Mouse (Mus musculus) neural tube, embryonic 15.5 days (tissue): Measurements from ENCODE around the gene Ank2. TPM values are rescaled to one million over a fixed set of nuclear protein-coding genes. Genes with fewer than 3 reads are reported as not detected.

Experiments
- ATAC-seq: fragments of 200-750 bp; cut with Nextera tagmentation; 2 replicates; pipeline ENCODE4 v1.8.0; 2017; ENCODE audit warnings: mild to moderate bottlenecking, moderate TSS enrichment, moderate library complexity; ENCODE audit not compliant: low FRiP score
- H3K27ac ChIP-seq: fragments of 300-500 bp; sonication (generic); replicated peaks from 2 replicates; pipeline ENCODE4 v1.5.1; 2015; ENCODE audit warnings: mild to moderate bottlenecking, inconsistent platforms
- H3K27me3 ChIP-seq: fragments of 300-500 bp; sonication (generic); replicated peaks from 2 replicates; pipeline ENCODE4 v1.6.1; 2015; ENCODE audit warnings: inconsistent platforms
- H3K36me3 ChIP-seq: fragments of 300-500 bp; sonication (generic); 2 replicates; pipeline ENCODE4 v1.6.1; 2015; ENCODE audit warnings: inconsistent platforms
- H3K4me1 ChIP-seq: fragments of 300-500 bp; sonication (generic); 2 replicates; pipeline ENCODE4 v1.6.1; 2015; ENCODE audit warnings: inconsistent platforms
- H3K4me2 ChIP-seq: fragments of 300-500 bp; sonication (generic); 2 replicates; pipeline ENCODE4 v1.6.1; 2015; ENCODE audit warnings: inconsistent platforms, mild to moderate bottlenecking, moderate library complexity
- H3K4me3 ChIP-seq: fragments of 300-500 bp; sonication (generic); replicated peaks from 2 replicates; pipeline ENCODE4 v1.5.1; 2015; ENCODE audit warnings: mild to moderate bottlenecking, inconsistent platforms
- H3K9ac ChIP-seq: fragments of 300-500 bp; sonication (generic); replicated peaks from 2 replicates; pipeline ENCODE4 v1.6.1; 2015; ENCODE audit warnings: mild to moderate bottlenecking, inconsistent platforms
- H3K9me3 ChIP-seq: fragments of 300-500 bp; sonication (generic); replicated peaks from 2 replicates; pipeline ENCODE4 v1.6.1; 2016; ENCODE audit warnings: inconsistent platforms
- WGBS: fragments of 180-500 bp; shearing (Covaris S2); methylation state at CpG from one replicate; pipeline ENCODE4 v1.1.7; 2015; ENCODE audit warnings: mixed read lengths; 5-methylcytosine and 5-hydroxymethylcytosine counted together
- polyA plus RNA-seq: library from polyadenylated mRNA; unstranded; fragments of >200 nt; fragmentation: Nextera tagmentation; extraction: Ambion mirVana; gene quantifications from 2 replicates; pipeline ENCODE4 v1.2.1, GENCODE M21; 2015

The Ank2 gene
- polyA plus RNA-seq, 1 experiment from 2014 or later: 166 TPM

DNA sequence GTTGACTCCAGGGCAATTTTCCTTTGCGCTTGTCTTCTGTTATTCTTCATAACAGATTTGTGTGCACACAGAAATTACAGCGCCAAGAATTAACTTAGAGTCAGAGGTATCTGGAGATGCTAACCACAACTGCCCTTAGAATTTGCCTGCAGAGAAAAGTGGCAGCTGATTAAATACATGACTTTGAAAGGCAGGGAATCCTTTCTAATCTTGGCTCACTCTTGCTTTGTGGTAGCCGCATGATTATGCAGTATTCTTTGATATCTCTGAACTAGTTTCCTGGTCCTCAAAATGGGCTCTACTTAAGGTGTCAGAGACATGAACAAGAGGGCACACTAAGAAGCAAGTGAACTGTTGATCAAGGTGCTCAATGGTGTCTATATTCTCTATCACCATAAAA lies 518.0 kb downstream of the Ank2 start:
- Histone ChIP-seq H3K27ac (no peak overlapping the region), H3K4me2 (no peak overlapping the region), H3K27me3 (no peaks in the 10 kb centered on the region), H3K9me3 (no peaks in the 10 kb centered on the region), H3K36me3 (peaks cover 20% of the 10 kb centered on the region), H3K4me3 (no peak overlapping the region), H3K9ac (no peak overlapping the region), H3K4me1 (0 out of 2 replicates have a peak, but pooled peaks cover 5% of the 10 kb centered on the region)
- no peak for ATAC-seq
- 95% methylated on average over 3 of the region's 3 CpGs for WGBS

DNA sequence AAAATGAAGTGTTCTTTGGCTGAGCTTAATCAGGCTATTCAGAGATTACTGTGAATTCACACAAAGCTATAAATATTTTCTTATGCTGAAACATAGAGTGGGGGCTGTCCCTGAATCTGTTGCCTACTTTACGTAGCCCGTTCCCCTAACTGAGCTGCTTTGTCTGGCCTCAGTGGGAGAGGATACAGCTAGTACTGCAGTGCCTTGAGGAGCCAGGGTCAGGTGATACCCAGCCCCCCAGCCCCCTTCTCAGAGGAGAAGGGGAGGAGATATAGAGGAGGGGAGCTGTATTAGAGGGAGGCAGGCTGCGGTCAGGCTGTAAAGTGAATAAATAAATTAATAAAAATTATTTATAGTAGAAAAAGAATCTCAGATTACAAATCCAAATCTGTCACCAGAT lies 519.5 kb downstream of the Ank2 start:
- H3K4me2 ChIP-seq: no peak overlapping the region
- H3K27ac ChIP-seq: no peak overlapping the region
- no peaks in the 10 kb centered on the region for H3K27me3 ChIP-seq
- no peak for ATAC-seq
- no peak overlapping the region for H3K4me3 ChIP-seq
- peaks cover 20% of the 10 kb centered on the region for H3K36me3 ChIP-seq
- 74% methylated on average over 3 of the region's 3 CpGs for WGBS
- no peak overlapping the region for H3K9ac ChIP-seq
- H3K4me1 ChIP-seq: 0 out of 2 replicates have a peak, but pooled peaks cover 5% of the 10 kb centered on the region
- no peaks in the 10 kb centered on the region for H3K9me3 ChIP-seq

GRCm38 (mm10) chr3:126978768-126979410 lies 520.3 kb downstream of the Ank2 start:
- H3K27ac ChIP-seq: no peak overlapping the region
- no peak overlapping the region for H3K4me2 ChIP-seq
- no peaks in the 10 kb centered on the region for H3K9me3 ChIP-seq
- 64% methylated on average over 11 of the region's 11 CpGs for WGBS
- H3K36me3 ChIP-seq: peaks cover 21% of the 10 kb centered on the region
- ATAC-seq: 0 out of 2 replicates have a peak, but pooled peaks have one; percentile 46
- no peaks in the 10 kb centered on the region for H3K27me3 ChIP-seq
- no peak overlapping the region for H3K9ac ChIP-seq
- H3K4me3 ChIP-seq: no peak overlapping the region
- H3K4me1 ChIP-seq: 0 out of 2 replicates have a peak, but pooled peaks cover 5% of the 10 kb centered on the region

GRCm38 (mm10) chr3:126977399-126977798 lies 521.8 kb downstream of the Ank2 start:
- Histone ChIP-seq H3K27ac (peak overlapping the region; percentile 54; the same call in 1 of the 2 replicates), H3K9ac (no peak overlapping the region), H3K36me3 (peaks cover 30% of the 10 kb centered on the region), H3K4me3 (no peak overlapping the region), H3K9me3 (no peaks in the 10 kb centered on the region), H3K4me1 (0 out of 2 replicates have a peak, but pooled peaks cover 5% of the 10 kb centered on the region), H3K4me2 (no peak overlapping the region), H3K27me3 (no peaks in the 10 kb centered on the region)
- WGBS: 38% methylated on average over 6 of the region's 6 CpGs
- peak; percentile 67; the same call in 1 of the 2 replicates for ATAC-seq

DNA sequence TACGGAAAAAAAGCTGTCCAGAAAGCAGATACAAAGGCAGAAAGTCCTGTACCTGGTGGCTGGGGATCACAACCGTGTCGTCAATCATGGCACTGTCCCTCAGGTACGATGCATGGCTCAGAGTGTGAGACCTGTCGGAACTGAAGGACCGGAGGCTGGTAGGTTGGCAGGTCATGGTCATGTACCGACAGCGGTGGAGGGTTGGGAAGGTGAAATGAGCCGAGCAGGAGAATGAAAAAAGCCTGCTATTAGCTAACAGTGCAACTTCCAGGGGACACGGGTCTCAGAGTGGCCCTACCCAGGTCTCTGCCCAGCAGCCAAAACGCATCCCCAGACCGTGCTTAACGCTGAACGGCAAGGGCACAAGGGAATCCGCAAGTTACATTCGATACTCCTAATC lies 522.4 kb downstream of the Ank2 start:
- Histone ChIP-seq H3K36me3 (peaks cover 29% of the 10 kb centered on the region), H3K27ac (peak overlapping the region; percentile 54; the same call in 1 of the 2 replicates)
- WGBS: 77% methylated on average over 16 of the region's 16 CpGs

GRCm38 (mm10) chr3:126975409-126975808 lies 523.7 kb downstream of the Ank2 start:
- no peak overlapping the region for H3K4me2 ChIP-seq
- no peak overlapping the region for H3K27ac ChIP-seq
- 81% methylated on average over 5 of the region's 5 CpGs for WGBS
- ATAC-seq: no peak
- no peak overlapping the region for H3K9ac ChIP-seq
- H3K27me3 ChIP-seq: no peaks in the 10 kb centered on the region
- peaks cover 26% of the 10 kb centered on the region for H3K36me3 ChIP-seq
- H3K9me3 ChIP-seq: no peaks in the 10 kb centered on the region
- 0 out of 2 replicates have a peak, but pooled peaks cover 5% of the 10 kb centered on the region for H3K4me1 ChIP-seq
- no peak overlapping the region for H3K4me3 ChIP-seq

More for the DNA sequence above, 522.4 kb downstream of the Ank2 start:
- Histone ChIP-seq H3K9me3 (no peaks in the 10 kb centered on the region), H3K27me3 (no peaks in the 10 kb centered on the region), H3K9ac (no peak overlapping the region), H3K4me1 (0 out of 2 replicates have a peak, but pooled peaks cover 5% of the 10 kb centered on the region), H3K4me3 (no peak overlapping the region), H3K4me2 (no peak overlapping the region)
- no peak for ATAC-seq

DNA sequence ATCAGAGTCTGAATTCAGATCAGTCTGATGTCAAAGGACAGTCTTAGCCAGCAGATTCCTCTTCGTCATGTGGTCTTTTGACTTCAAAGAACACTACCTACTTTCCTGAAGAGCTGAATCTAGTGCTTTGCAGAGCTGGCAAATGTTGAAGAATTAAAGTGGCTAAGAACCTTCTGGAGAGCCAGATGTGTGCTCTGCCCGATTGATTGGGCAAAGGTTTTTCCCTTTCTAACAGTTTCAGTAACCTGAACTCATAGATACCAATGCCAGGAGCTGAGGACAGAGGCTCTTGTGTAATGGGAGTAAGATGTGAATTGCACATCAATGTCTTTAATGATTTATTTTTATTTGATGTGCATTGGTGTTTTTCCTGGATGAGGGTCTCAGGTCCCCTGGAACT lies 525.6 kb downstream of the Ank2 start:
- Histone ChIP-seq H3K36me3 (peaks cover 21% of the 10 kb centered on the region), H3K4me1 (0 out of 2 replicates have a peak, but pooled peaks cover 5% of the 10 kb centered on the region), H3K9ac (no peak overlapping the region), H3K27ac (no peak overlapping the region), H3K9me3 (no peaks in the 10 kb centered on the region), H3K27me3 (no peaks in the 10 kb centered on the region), H3K4me3 (no peak overlapping the region), H3K4me2 (no peak overlapping the region)
- 91% methylated on average over 2 of the region's 2 CpGs for WGBS
- no peak for ATAC-seq

DNA sequence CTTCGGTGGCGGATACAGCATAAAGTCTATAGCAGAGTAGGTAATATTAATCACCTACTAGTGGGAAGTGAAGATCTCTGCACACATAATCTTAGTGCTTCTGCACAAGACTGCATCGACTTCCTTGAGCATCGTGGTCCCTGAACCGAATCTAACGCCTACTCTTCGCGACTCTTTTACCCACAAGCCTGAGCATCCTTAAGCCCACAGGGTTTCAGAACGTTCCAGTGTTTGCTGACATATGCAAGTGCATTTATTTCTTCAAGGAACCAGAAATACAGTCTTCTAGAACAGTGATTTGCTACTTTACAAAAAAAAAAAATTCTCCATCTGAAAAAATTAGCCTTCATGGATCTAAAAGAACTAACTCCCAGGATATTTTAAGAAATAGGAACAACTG lies 527.6 kb downstream of the Ank2 start:
- H3K9me3 ChIP-seq: no peaks in the 10 kb centered on the region
- no peak overlapping the region for H3K27ac ChIP-seq
- no peak for ATAC-seq
- no peaks in the 10 kb centered on the region for H3K4me1 ChIP-seq
- H3K36me3 ChIP-seq: peaks cover 19% of the 10 kb centered on the region
- no peak overlapping the region for H3K4me3 ChIP-seq
- H3K27me3 ChIP-seq: no peaks in the 10 kb centered on the region
- H3K4me2 ChIP-seq: no peak overlapping the region
- no peak overlapping the region for H3K9ac ChIP-seq
- WGBS: 88% methylated on average over 9 of the region's 9 CpGs

DNA sequence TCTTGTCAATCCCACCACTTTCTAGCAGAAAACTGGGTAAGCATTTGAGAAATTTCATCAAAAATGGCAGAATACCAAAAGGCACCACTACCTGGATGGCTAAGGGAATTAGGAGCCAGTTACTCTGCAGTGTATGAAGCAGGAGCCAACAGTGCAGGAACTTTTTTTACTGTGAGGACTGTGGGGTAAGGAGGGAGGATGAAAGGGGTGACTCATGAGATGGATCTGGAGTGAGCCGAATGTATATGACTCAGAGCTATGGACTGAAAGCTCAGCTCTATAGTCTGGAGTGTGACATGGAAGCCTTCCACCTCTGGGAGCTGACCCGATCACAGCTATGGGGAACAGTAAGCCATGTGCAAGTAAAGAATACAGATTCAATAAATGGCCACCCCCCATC lies 530.4 kb downstream of the Ank2 start:
- no peak overlapping the region for H3K4me3 ChIP-seq
- H3K4me2 ChIP-seq: no peak overlapping the region
- no peaks in the 10 kb centered on the region for H3K9me3 ChIP-seq
- H3K27me3 ChIP-seq: no peaks in the 10 kb centered on the region
- H3K9ac ChIP-seq: no peak overlapping the region
- no peak for ATAC-seq
- H3K4me1 ChIP-seq: no peaks in the 10 kb centered on the region
- no peak overlapping the region for H3K27ac ChIP-seq
- 92% methylated on average over 2 of the region's 2 CpGs for WGBS
- H3K36me3 ChIP-seq: peaks cover 33% of the 10 kb centered on the region

DNA sequence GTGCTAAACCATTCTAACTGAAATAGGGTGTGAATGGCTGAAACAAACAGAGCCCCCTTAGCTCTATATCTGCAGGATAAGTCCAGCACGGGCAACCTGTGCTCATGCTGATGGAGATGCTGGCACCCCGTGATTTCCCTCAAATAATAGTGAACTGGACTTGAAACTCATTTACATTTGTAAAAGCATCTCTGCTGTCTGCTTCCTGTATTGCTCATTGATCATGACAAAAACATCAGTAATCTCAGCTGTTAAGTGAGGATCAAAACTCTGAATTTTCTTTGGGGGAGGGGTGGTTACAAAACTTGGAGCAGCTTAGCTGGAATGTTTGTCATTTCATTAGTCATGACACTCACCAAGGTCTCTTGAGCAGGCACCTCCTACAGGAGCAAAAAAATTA lies 533.4 kb downstream of the Ank2 start:
- 79% methylated on average over 2 of the region's 2 CpGs for WGBS

DNA sequence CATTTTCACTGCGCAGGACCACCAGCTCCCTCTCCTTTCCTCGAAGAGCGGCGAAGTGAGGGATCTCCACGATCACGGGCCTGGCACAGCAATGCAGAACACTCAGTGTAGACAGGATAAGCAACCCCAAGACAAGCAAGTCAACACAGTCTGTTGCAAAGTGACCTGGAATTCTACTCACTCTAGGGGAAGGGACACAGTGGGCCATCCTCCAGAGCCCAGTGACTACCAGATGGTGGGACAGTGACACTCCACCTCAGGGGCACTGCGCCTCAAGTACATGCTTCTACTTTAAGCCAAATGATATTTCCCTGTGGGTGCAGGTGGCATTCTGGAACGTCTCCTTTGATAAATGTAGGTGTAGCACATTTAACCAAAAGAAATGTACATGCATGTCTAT lies 536.8 kb downstream of the Ank2 start:
- H3K27me3 ChIP-seq: no peaks in the 10 kb centered on the region
- H3K9ac ChIP-seq: no peak overlapping the region
- no peaks in the 10 kb centered on the region for H3K4me1 ChIP-seq
- peaks cover 68% of the 10 kb centered on the region for H3K36me3 ChIP-seq
- no peak overlapping the region for H3K27ac ChIP-seq
- no peaks in the 10 kb centered on the region for H3K9me3 ChIP-seq
- 97% methylated on average over 8 of the region's 8 CpGs for WGBS
- no peak overlapping the region for H3K4me2 ChIP-seq
- no peak for ATAC-seq
- H3K4me3 ChIP-seq: no peak overlapping the region

More for the DNA sequence above, 533.4 kb downstream of the Ank2 start:
- H3K36me3 ChIP-seq: peaks cover 44% of the 10 kb centered on the region
- no peak for ATAC-seq
- no peak overlapping the region for H3K4me2 ChIP-seq
- H3K4me1 ChIP-seq: no peaks in the 10 kb centered on the region
- no peak overlapping the region for H3K4me3 ChIP-seq
- H3K27ac ChIP-seq: no peak overlapping the region
- H3K27me3 ChIP-seq: no peaks in the 10 kb centered on the region
- H3K9ac ChIP-seq: no peak overlapping the region
- no peaks in the 10 kb centered on the region for H3K9me3 ChIP-seq

DNA sequence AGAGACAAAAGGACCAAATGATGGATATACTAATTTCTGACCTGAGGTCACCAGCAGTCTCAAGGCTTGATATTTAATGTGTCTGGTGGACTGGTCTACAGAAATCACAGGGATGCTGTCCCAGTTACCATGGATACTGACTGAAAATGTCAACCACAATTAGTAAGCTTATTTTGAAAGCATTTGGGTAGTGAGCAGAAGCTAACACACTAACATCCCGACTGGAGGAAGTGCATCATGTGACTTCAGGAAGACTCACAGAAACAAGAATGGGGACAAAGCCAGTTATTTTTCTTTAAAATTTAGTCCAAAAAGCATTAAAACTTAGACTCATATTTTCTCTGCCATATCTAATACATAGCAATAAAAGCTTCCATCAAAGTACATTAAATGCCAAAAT lies 546.5 kb downstream of the Ank2 start:
- no peak overlapping the region for H3K9ac ChIP-seq
- no peak overlapping the region for H3K4me3 ChIP-seq
- H3K27me3 ChIP-seq: no peaks in the 10 kb centered on the region
- H3K4me2 ChIP-seq: no peak overlapping the region
- 37% methylated on average over 1 of the region's 1 CpGs for WGBS
- peaks cover 54% of the 10 kb centered on the region for H3K36me3 ChIP-seq
- H3K27ac ChIP-seq: no peak overlapping the region
- H3K4me1 ChIP-seq: no peaks in the 10 kb centered on the region
- no peaks in the 10 kb centered on the region for H3K9me3 ChIP-seq
- no peak for ATAC-seq
